ENCODE assay signal across 20 mouse cellular contexts in the genomic region with DNA sequence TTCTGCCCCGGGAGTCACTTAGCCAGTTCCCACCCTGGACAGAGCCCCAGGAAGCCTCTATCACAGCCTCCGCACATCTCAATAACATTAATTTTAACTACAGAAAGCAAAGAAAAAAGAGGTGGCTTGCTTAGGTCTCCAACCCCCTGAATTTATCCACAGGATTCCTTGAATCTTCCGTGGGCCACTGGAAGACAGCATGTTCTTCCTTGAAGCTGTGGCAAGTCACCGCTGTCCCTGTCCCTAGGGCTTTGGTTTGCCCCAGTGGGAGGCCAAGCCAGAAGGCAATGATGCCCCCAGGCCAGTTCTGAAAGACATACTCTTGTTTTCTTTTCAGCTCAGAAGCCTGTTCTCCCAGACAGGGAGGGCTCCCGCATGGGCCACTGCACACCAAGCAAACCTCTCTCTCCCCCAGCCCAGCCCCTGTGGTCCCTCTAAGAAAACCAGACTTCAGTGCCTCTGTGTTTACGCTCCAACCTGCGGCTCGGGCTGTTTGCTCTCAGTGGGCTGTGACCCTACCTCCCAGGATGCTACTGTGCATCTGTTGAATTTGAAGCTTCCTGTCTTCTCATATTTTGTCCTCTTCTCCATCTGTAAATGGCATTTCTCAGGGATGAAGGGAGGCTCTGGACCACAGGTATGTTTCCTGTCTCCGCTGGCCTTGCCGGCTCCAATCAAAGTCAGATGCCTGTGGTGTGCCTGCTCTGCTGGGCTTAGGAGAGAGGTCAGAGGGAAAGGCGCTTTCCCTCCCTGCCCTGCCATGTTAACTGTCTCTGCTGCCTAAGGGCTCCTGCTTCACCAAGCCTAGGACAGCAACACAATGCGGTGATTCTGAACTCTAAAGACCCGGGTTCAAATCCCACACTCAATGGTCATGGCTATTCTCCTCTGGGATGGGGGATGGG.
DNase-seq lines count a peak whose midpoint lies in the region; ATAC-seq and TF ChIP-seq lines count a peak whose summit lies in the region.
"Had no signal": no experiment of that assay in that cellular context is flagged by ENCODE, and none has a peak within 500 bp of the region (broad histone marks: within the 10 kb centered on the region; RNA-seq: fewer than 3 reads in every experiment).

No protein-coding gene starts in this region.

- no peak overlapping the region for H3K4me2 ChIP-seq in midbrain, postnatal 0 days (ENCODE audit: low read depth, low read length, poor library complexity, severe bottlenecking)
- no peak overlapping the region for H3K4me2 ChIP-seq in hindbrain, embryonic 12.5 days (replicated peaks)
- H3K4me2 ChIP-seq: embryonic facial prominence, embryonic 15.5 days; forebrain, embryonic 15.5 days; limb, embryonic 13.5 days; liver, embryonic 15.5 days had no signal

- H3K9me3 ChIP-seq in midbrain, embryonic 10.5 days (replicated peaks): no peaks in the 10 kb centered on the region; the same call in 1 of the 2 replicates
- H3K9me3 ChIP-seq in midbrain, postnatal 0 days (ENCODE audit: low read length): no peaks in the 10 kb centered on the region
- no peaks in the 10 kb centered on the region for H3K9me3 ChIP-seq in hindbrain, embryonic 12.5 days (replicated peaks)
- H3K9me3 ChIP-seq: embryonic facial prominence, embryonic 15.5 days; forebrain, embryonic 15.5 days; limb, embryonic 13.5 days; liver, embryonic 15.5 days; megakaryocyte, embryonic 14.5 days had no signal

- H3K4me1 ChIP-seq in midbrain, embryonic 10.5 days: peaks cover 66% of the 10 kb centered on the region
- peaks cover 9% of the 10 kb centered on the region; the same call in 1 of the 2 replicates for H3K4me1 ChIP-seq in midbrain, postnatal 0 days (ENCODE audit: insufficient read depth, low read length)
- H3K4me1 ChIP-seq in hindbrain, embryonic 12.5 days: peaks cover 41% of the 10 kb centered on the region
- H3K4me1 ChIP-seq: liver, embryonic 15.5 days; megakaryocyte, embryonic 14.5 days had no signal

- H3K36me3 ChIP-seq in midbrain, embryonic 10.5 days: no peaks in the 10 kb centered on the region
- no peaks in the 10 kb centered on the region for H3K36me3 ChIP-seq in midbrain, postnatal 0 days (ENCODE audit: insufficient read depth, low read length)
- H3K36me3 ChIP-seq in hindbrain, embryonic 12.5 days: no peaks in the 10 kb centered on the region
- H3K36me3 ChIP-seq: embryonic facial prominence, embryonic 15.5 days; forebrain, embryonic 15.5 days; limb, embryonic 13.5 days; liver, embryonic 15.5 days had no signal

- WGBS in midbrain, embryonic 10.5 days: 15% methylated on average over 13 of the region's 13 CpGs
- WGBS in midbrain, postnatal 0 days: 38% methylated on average over 13 of the region's 13 CpGs
- 30% methylated on average over 13 of the region's 13 CpGs for whole genome bisulfite sequencing in hindbrain, embryonic 12.5 days

- peak overlapping the region; percentile 84 for H3K27ac ChIP-seq in midbrain, embryonic 10.5 days (replicated peaks)
- no peak overlapping the region for H3K27ac ChIP-seq in midbrain, postnatal 0 days (ENCODE audit: low read depth, low read length)
- peak overlapping the region; percentile 26 for H3K27ac ChIP-seq in hindbrain, embryonic 12.5 days
- H3K27ac ChIP-seq: embryonic facial prominence, embryonic 15.5 days; forebrain, embryonic 15.5 days; gastrocnemius, adult 2 months; heart, adult 2 months; layer of hippocampus, adult 2 months; limb, embryonic 13.5 days; liver, embryonic 15.5 days had no signal

- ATAC-seq in midbrain, postnatal 0 days (ENCODE audit: low FRiP score): no peak
- ATAC-seq in hindbrain, embryonic 12.5 days (ENCODE audit: low FRiP score): no peak
- ATAC-seq: forebrain, embryonic 15.5 days had no signal

- no peak overlapping the region for H3K9ac ChIP-seq in midbrain, postnatal 0 days (replicated peaks; ENCODE audit: low read length, poor library complexity, severe bottlenecking)
- no peak overlapping the region for H3K9ac ChIP-seq in hindbrain, embryonic 12.5 days
- H3K9ac ChIP-seq: embryonic facial prominence, embryonic 15.5 days; forebrain, embryonic 15.5 days; limb, embryonic 13.5 days; liver, embryonic 15.5 days had no signal

- DNase-seq in heart, adult 11 months: peak; percentile 66
- DNase-seq in heart, adult 9 months (ENCODE audit: low spot score in 2 of 2): no peak
- peak; percentile 62 for DNase-seq in midbrain, embryonic 10.5 days (ENCODE audit: low spot score)
- DNase-seq in midbrain, postnatal 0 days (ENCODE audit: low spot score): no peak
- peak; percentile 24 for DNase-seq in retina, embryonic 14.5 days (ENCODE audit: low spot score)
- DNase-seq in frontal cortex, postnatal 10 days (ENCODE audit: low spot score in 2 of 2): no peak
- DNase-seq in spleen, postnatal 10 days (ENCODE audit: low spot score in 2 of 2): no peak
- DNase-seq: cerebellum, postnatal 14 days; gastrocnemius, adult 2 months; heart, adult 2 months; heart, postnatal 10 days; lung, postnatal 10 days; thymus, postnatal 36 days had no signal

- H3K27me3 ChIP-seq in midbrain, embryonic 10.5 days (ENCODE audit: low read depth, poor library complexity, severe bottlenecking): 0 out of 2 replicates have a peak, but pooled peaks cover 4% of the 10 kb centered on the region
- no peaks in the 10 kb centered on the region for H3K27me3 ChIP-seq in midbrain, postnatal 0 days (ENCODE audit: insufficient read depth, low read length)
- H3K27me3 ChIP-seq in hindbrain, embryonic 12.5 days: no peaks in the 10 kb centered on the region
- H3K27me3 ChIP-seq: forebrain, embryonic 15.5 days had no signal

- peak overlapping the region; percentile 5 for H3K4me3 ChIP-seq in midbrain, embryonic 10.5 days
- H3K4me3 ChIP-seq in midbrain, postnatal 0 days (ENCODE audit: low read depth, low read length): no peak overlapping the region
- H3K4me3 ChIP-seq in hindbrain, embryonic 12.5 days: no peak overlapping the region
- H3K4me3 ChIP-seq: embryonic facial prominence, embryonic 15.5 days; forebrain, embryonic 15.5 days; gastrocnemius, adult 2 months; heart, adult 2 months; layer of hippocampus, adult 2 months; limb, embryonic 13.5 days; liver, embryonic 15.5 days; megakaryocyte, embryonic 14.5 days had no signal

- no peak for TF ChIP-seq CTCF in midbrain, postnatal 0 days (IDR thresholded peaks at IDR 0.05)

Comparison
In these comparisons a context has a peak if more than half of its experiments do, and no peak if none do; other contexts are left out.
1. DNase-seq: peak in heart, adult 11 months (single experiment), midbrain, embryonic 10.5 days (single experiment) and retina, embryonic 14.5 days (single experiment); none in heart, adult 9 months (0 of 2), midbrain, postnatal 0 days (single experiment), frontal cortex, postnatal 10 days (0 of 2) and spleen, postnatal 10 days (0 of 2).